Mouse (Mus musculus) erythroblast, embryonic 14.5 days (primary cell): ENCODE results near the gene Snd1.

Source experiments
- GATA1 ChIP-seq: IDR thresholded peaks from 2 replicates; pipeline ENCODE4 v1.6.1; 2012; ENCODE audit warnings: low read length, inconsistent platforms, mixed read lengths
- TAL1 ChIP-seq: IDR thresholded peaks from 3 replicates; pipeline ENCODE4 v1.6.1; 2012; ENCODE audit warnings: low read length, inconsistent platforms, mixed read lengths

DNA sequence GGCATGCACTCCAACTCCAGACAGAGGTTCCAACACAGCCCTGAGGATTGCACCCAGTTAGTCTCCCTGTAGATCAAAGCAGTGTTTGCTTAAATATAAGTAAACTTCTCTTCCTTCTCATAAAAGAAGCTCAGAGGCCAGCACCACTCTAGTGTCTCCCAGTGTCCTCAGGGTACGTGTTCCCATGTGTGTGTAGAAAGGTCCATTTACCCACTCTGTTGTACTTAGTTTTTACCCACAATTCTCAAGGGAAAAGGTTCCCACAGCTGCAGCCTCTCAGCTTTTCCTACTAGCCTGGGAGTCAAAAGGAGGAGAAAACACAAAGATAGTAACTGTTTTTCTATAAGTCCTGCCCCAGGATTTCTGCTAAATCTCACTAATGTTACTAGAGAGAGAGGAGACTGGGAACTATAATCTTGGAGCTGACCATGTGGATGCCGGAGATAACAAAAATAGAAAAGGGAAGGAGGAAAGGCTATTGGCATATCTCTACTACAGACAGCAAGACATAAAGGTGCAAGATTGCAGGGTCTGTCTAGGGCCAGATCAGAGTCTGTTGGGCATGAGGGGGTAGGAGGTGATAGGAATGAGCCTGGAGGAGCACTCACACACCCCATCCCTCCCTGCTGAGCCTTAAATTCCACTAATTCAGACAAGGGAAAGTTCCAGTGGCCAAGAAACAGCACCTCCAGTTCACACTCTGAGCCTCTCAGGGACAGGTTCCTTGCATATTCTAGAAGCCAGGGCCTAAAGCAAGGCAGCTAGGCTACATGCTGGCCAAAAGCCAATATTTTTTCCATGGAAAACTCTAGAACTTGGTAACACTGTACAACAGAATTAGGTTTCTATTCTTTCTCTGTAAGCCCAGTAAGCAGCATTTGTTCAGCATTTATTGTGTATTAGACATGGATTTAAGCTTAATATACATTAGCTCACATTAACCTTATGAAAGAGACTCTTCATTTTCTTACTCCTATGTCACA lies 382.6 kb downstream of the Snd1 start:
- TF ChIP-seq GATA1 (no peak), TAL1 (no peak)
